ENCODE assay signal across 7 mouse cellular contexts in the genomic region with DNA sequence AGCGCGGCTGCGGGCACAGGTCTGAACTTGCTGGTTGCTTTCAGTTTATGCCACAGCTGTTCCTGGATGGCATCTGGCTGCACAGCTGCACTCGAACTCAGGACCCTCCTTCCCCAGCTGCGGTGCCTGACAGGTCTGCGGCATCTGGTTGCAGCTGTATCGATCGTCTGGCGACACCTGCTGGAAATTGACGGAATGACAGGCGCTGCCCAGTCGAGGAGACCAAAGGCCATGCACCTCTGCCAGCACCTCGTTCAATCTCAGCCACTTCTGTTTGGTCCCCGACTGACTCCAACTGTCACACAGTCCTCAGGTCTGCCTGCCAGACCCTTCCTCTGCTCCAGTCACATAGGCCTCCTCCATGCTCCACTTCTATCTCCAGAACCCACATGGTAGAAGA. TPM values are rescaled to one million over a fixed set of nuclear protein-coding genes. Genes with fewer than 3 reads are reported as not detected.
DNase-seq lines count a peak whose midpoint lies in the region; ATAC-seq and TF ChIP-seq lines count a peak whose summit lies in the region.

No protein-coding gene starts in this region.

- no peak overlapping the region; the same call in 1 of the 2 replicates for H3K4me3 ChIP-seq in G1E (ENCODE audit: low read depth, low read length)
- H3K4me3 ChIP-seq in spleen, adult 2 months (ENCODE audit: extremely low read depth, insufficient read depth, insufficient read length), result no peak overlapping the region

- no peak for TF ChIP-seq POLR2A in spleen, adult 2 months (IDR thresholded peaks at IDR 0.05; ENCODE audit: low read depth, low read length)

- peak; percentile 100 for TF ChIP-seq CTCF in G1E (IDR thresholded peaks at IDR 0.05; ENCODE audit: low read depth, low read length)
- TF ChIP-seq CTCF in spleen, adult 2 months (IDR thresholded peaks at IDR 0.05; ENCODE audit: extremely low read depth, insufficient read depth, insufficient read length, insufficient replicate concordance), result peak; percentile 99

- 4% methylated on average over 14 of the region's 14 CpGs for WGBS in spleen, adult 2 months

- no peaks in the 10 kb centered on the region for H3K9me3 ChIP-seq in G1E (replicated peaks)

- DNase-seq in G1E (ENCODE audit: low spot score), result peak; percentile 62
- peak; percentile 89 for DNase-seq in adrenal gland, postnatal 14 days
- DNase-seq in layer of hippocampus, postnatal 36 days, result peak; percentile 61 to 63
- peak; percentile 64 to 88 for DNase-seq in spleen, adult 2 months (ENCODE audit: low read depth in 1 of 2, low spot score in 2 of 2)

- H3K4me1 ChIP-seq in G1E (ENCODE audit: insufficient read depth, low read depth, low read length), result peaks cover 53% of the 10 kb centered on the region
- peaks cover 14% of the 10 kb centered on the region; the same call in 1 of the 2 replicates for H3K4me1 ChIP-seq in spleen, adult 2 months (ENCODE audit: control insufficient read depth, insufficient read depth, insufficient read length)

- no peak overlapping the region for H3K27ac ChIP-seq in spleen, adult 2 months (ENCODE audit: insufficient read depth, low read length)

- H3K27me3 ChIP-seq in G1E (ENCODE audit: insufficient read depth, low read length), result no peaks in the 10 kb centered on the region
- H3K27me3 ChIP-seq in spleen, adult 2 months (ENCODE audit: control insufficient read depth, insufficient read depth, low read length), result no peaks in the 10 kb centered on the region

- no peak for ATAC-seq in G1E (ENCODE audit: extremely low read depth, insufficient number of reproducible peaks, low FRiP score, poor library complexity, severe bottlenecking)
- peak; percentile 74 for ATAC-seq in erythroblast, adult 5-6 weeks (replicated peaks; ENCODE audit: low FRiP score, poor library complexity, severe bottlenecking)
- ATAC-seq in hematopoietic stem cell, adult 5-6 weeks (replicated peaks in 1 of 2; ENCODE audit: insufficient read depth in 1 of 2, low FRiP score in 2 of 2, low TSS enrichment in 1 of 2, low read depth in 1 of 2, poor library complexity in 2 of 2, severe bottlenecking in 2 of 2), result peak; percentile 35 to 55
- ATAC-seq in megakaryocyte, adult 5-6 weeks (ENCODE audit: poor library complexity, severe bottlenecking), result peak; percentile 66

- peaks cover 52% of the 10 kb centered on the region for H3K36me3 ChIP-seq in G1E (replicated peaks)
- H3K36me3 ChIP-seq in spleen, adult 2 months (ENCODE audit: control insufficient read depth, insufficient read depth, low read length), result peaks cover 17% of the 10 kb centered on the region

RNA-seq across cellular contexts. Expression of a gene that starts 2.8 kb away (rescaled TPM):
- total RNA-seq in G1E (2014; fragmentation: Nextera tagmentation) (20.9 and 22.5 TPM in 2 replicates), G1E (2017) (20.1 and 21.5 TPM in 2 replicates)
- 16.5 TPM in 2 replicates for polyA plus RNA-seq in G1E (2012)
- total RNA-seq in adrenal gland, postnatal 14 days (2021), result 0.85 and 1.9 TPM in 2 replicates
- 2.1 and 12.1 TPM in 2 replicates for total RNA-seq in erythroblast, adult 5-6 weeks (2015; ENCODE audit: low replicate concordance)
- 6.3 and 14.8 TPM in 2 replicates for total RNA-seq in erythroblast, adult 5-6 weeks (2017; ENCODE audit: low replicate concordance)
- total RNA-seq in hematopoietic stem cell, adult 5-6 weeks (2017), result 25.3 and 40.2 TPM in 2 replicates
- total RNA-seq in layer of hippocampus, postnatal 36 days (2021), result 1 to 10 TPM; 3.0 to 3.4 TPM
- total RNA-seq in megakaryocyte, adult 5-6 weeks (2015), result 34.3 and 35.9 TPM in 2 replicates
- total RNA-seq in megakaryocyte, adult 5-6 weeks (2017), result 31.5 and 42.4 TPM in 2 replicates
- polyA plus RNA-seq in spleen, adult 2 months (2012; rRNA removed), result 14.8 and 15.1 TPM in 2 replicates

RNA-seq across cellular contexts. Expression of a gene that starts 18.2 kb away (rescaled TPM):
- 6.4 and 6.5 TPM in 2 replicates for total RNA-seq in G1E (2014; fragmentation: Nextera tagmentation)
- total RNA-seq in G1E (2017), result 8.4 and 9.7 TPM in 2 replicates
- polyA plus RNA-seq in G1E (2012), result 13.0 and 14.0 TPM in 2 replicates
- total RNA-seq in adrenal gland, postnatal 14 days (2021), result 65.0 and 67.2 TPM in 2 replicates
- 1.9 and 2.1 TPM in 2 replicates for total RNA-seq in erythroblast, adult 5-6 weeks (2015; ENCODE audit: low replicate concordance)
- total RNA-seq in erythroblast, adult 5-6 weeks (2017; ENCODE audit: low replicate concordance), result 5.9 and 10.9 TPM in 2 replicates
- 5.6 and 5.8 TPM in 2 replicates for total RNA-seq in hematopoietic stem cell, adult 5-6 weeks (2017)
- 100 to 1,000 TPM; 113 to 117 TPM for total RNA-seq in layer of hippocampus, postnatal 36 days (2021)
- 4.9 and 7.8 TPM in 2 replicates for total RNA-seq in megakaryocyte, adult 5-6 weeks (2015)
- 7.1 and 8.1 TPM in 2 replicates for total RNA-seq in megakaryocyte, adult 5-6 weeks (2017)
- 33.8 and 38.9 TPM in 2 replicates for polyA plus RNA-seq in spleen, adult 2 months (2012; rRNA removed)

RNA-seq across cellular contexts. Expression of a gene that starts 26.8 kb away (rescaled TPM):
- total RNA-seq in G1E (2014; fragmentation: Nextera tagmentation) (not detected in 2 replicates), G1E (2017) (1.6 and 1.9 TPM in 2 replicates)
- polyA plus RNA-seq in G1E (2012), result 0.75 and 1.00 TPM in 2 replicates
- 2.3 and 7.4 TPM in 2 replicates for total RNA-seq in adrenal gland, postnatal 14 days (2021)
- total RNA-seq in erythroblast, adult 5-6 weeks (2015; ENCODE audit: low replicate concordance), result 2.9 and 4.6 TPM in 2 replicates
- 2.1 and 6.0 TPM in 2 replicates for total RNA-seq in erythroblast, adult 5-6 weeks (2017; ENCODE audit: low replicate concordance)
- total RNA-seq in hematopoietic stem cell, adult 5-6 weeks (2017), result 14.0 and 21.4 TPM in 2 replicates
- under 1 TPM; 0.40 to 0.65 TPM for total RNA-seq in layer of hippocampus, postnatal 36 days (2021)
- 22.8 and 23.9 TPM in 2 replicates for total RNA-seq in megakaryocyte, adult 5-6 weeks (2015)
- 28.1 and 29.3 TPM in 2 replicates for total RNA-seq in megakaryocyte, adult 5-6 weeks (2017)
- 127 and 168 TPM in 2 replicates for polyA plus RNA-seq in spleen, adult 2 months (2012; rRNA removed)

RNA-seq across cellular contexts. Expression of a gene that starts 30.6 kb away (rescaled TPM):
- total RNA-seq in G1E (2014; fragmentation: Nextera tagmentation), result 58.2 and 72.3 TPM in 2 replicates
- total RNA-seq in G1E (2017), result 35.5 and 50.1 TPM in 2 replicates
- polyA plus RNA-seq in G1E (2012), result 154 and 179 TPM in 2 replicates
- total RNA-seq in adrenal gland, postnatal 14 days (2021), result 102 and 107 TPM in 2 replicates
- 8.1 and 46.4 TPM in 2 replicates for total RNA-seq in erythroblast, adult 5-6 weeks (2015; ENCODE audit: low replicate concordance)
- 10.8 and 12.8 TPM in 2 replicates for total RNA-seq in erythroblast, adult 5-6 weeks (2017; ENCODE audit: low replicate concordance)
- total RNA-seq in hematopoietic stem cell, adult 5-6 weeks (2017), result 39.1 and 41.4 TPM in 2 replicates
- total RNA-seq in layer of hippocampus, postnatal 36 days (2021), result 10 to 100 TPM; 77.1 to 90.0 TPM
- total RNA-seq in megakaryocyte, adult 5-6 weeks (2015), result 55.8 and 62.8 TPM in 2 replicates
- total RNA-seq in megakaryocyte, adult 5-6 weeks (2017), result 72.4 and 76.3 TPM in 2 replicates
- polyA plus RNA-seq in spleen, adult 2 months (2012; rRNA removed), result 198 and 259 TPM in 2 replicates

RNA-seq across cellular contexts. Expression of a gene that starts 32.5 kb away (rescaled TPM):
- total RNA-seq in G1E (2014; fragmentation: Nextera tagmentation) (396 and 400 TPM in 2 replicates), G1E (2017) (182 and 238 TPM in 2 replicates)
- 1,535 and 1,925 TPM in 2 replicates for polyA plus RNA-seq in G1E (2012)
- total RNA-seq in adrenal gland, postnatal 14 days (2021), result 646 and 698 TPM in 2 replicates
- total RNA-seq in erythroblast, adult 5-6 weeks (2015; ENCODE audit: low replicate concordance), result 68.5 and 77.8 TPM in 2 replicates
- total RNA-seq in erythroblast, adult 5-6 weeks (2017; ENCODE audit: low replicate concordance), result 31.4 and 81.9 TPM in 2 replicates
- total RNA-seq in hematopoietic stem cell, adult 5-6 weeks (2017), result 204 and 238 TPM in 2 replicates
- 100 to 1,000 TPM; 667 to 720 TPM for total RNA-seq in layer of hippocampus, postnatal 36 days (2021)
- 345 and 384 TPM in 2 replicates for total RNA-seq in megakaryocyte, adult 5-6 weeks (2015)
- total RNA-seq in megakaryocyte, adult 5-6 weeks (2017), result 238 and 282 TPM in 2 replicates
- polyA plus RNA-seq in spleen, adult 2 months (2012; rRNA removed), result 702 and 1,172 TPM in 2 replicates
